Mouse (Mus musculus): ENCODE results near the gene Stmn1. TPM values are rescaled to one million over a fixed set of nuclear protein-coding genes. Genes with fewer than 3 reads are reported as not detected.

Gene Stmn1
- 7,624 and 8,172 TPM in 2 replicates for polyA plus RNA-seq (2014; fragmentation: Nextera tagmentation; extraction: Ambion mirVana)

DNA sequence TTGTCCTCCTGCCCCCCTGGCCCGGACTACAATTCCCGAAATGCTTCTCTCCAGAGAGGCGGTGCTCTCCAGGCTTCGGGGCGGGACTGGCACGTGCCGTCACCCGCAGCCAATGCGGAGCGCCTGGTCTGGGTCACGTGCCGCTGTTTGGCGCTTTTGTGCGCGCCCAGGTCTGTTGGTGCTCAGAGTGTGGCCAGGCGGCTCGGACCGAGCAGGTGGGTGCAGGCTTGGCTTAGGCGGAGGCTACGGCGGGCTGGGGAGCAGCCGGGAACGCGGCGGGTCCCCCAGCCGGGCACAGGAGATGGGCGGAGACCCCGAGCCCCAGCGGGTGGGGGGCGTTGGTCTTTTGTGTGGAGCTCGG, at the start of gene Stmn1:
TSS of gene Stmn1 (plus strand) at position 106 of the 361 bp plus-strand sequence.
- Histone ChIP-seq H3K4me1 (ENCODE audit: control insufficient read depth, insufficient read depth, low read length) (peaks cover 15% of the 10 kb centered on the region), H3K36me3 (ENCODE audit: control insufficient read depth, insufficient read depth, low read length) (peaks cover 26% of the 10 kb centered on the region), H3K4me2 (ENCODE audit: low read length) (peak within 1 kb of the TSS; percentile 69), H3K9me3 (replicated peaks; ENCODE audit: control insufficient read depth, low read length) (no peaks in the 10 kb centered on the region), H3K4me3 (ENCODE audit: low read depth, low read length) (peak within 1 kb of the TSS; percentile 94), H3K27me3 (replicated peaks; ENCODE audit: control insufficient read depth, insufficient read depth, low read length) (no peaks in the 10 kb centered on the region), H3K27ac (ENCODE audit: low read depth, low read length) (peak within 1 kb of the TSS; percentile 99), H3K9ac (ENCODE audit: low read length) (peak within 1 kb of the TSS; percentile 100)
- peak; percentile 96 for ATAC-seq
- under 1% methylated on average over 31 of the region's 31 CpGs for WGBS
- DNase-seq (ENCODE audit: low spot score), result peak; percentile 99

DNA sequence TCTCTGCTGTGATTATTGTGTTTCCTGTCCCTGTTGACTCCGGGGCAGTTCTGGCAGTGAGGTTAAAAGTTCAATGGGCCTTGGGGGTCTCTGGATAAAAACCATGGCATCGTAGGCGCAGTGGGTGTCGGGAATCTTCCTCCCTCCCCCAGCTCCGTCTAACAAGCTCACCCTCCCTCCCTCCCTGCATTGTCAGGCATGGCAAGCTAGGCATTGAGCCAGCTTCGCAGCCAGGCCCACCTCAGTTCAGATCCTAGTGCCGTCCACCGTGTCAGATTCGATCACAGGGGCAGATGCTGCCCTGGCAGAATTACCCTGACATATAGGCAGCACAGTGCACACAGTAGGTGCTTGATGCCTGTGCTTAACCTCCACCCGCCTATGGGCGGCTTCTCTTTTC, 46.1 kb upstream of the Stmn1 start:
- DNase-seq (ENCODE audit: low spot score), result peak; percentile 35

DNA sequence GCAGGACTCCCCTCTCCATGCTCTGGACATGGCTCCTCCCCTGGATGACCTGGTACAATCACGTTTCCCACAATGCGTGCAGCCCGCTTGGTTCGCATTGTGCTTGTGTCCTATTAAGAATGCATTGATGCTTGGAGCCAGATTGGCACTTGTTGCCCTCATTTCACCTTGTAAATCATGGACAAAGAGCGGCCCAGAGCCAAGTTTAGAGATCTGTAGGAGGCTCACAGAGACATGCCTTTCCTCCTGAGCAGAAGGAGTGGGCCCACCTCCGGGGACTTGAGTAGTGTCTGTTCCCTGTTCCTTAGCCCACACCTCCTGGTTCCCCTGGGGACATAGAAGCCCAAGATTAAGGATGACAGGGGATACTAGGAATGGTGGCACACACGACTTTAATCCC, 44.2 kb upstream of the Stmn1 start:
- no peaks in the 10 kb centered on the region for H3K27me3 ChIP-seq (replicated peaks; ENCODE audit: control insufficient read depth, insufficient read depth, low read length)
- H3K4me2 ChIP-seq (ENCODE audit: low read length), result no peak overlapping the region
- H3K4me3 ChIP-seq (ENCODE audit: low read depth, low read length), result no peak overlapping the region
- no peaks in the 10 kb centered on the region for H3K9me3 ChIP-seq (replicated peaks; ENCODE audit: control insufficient read depth, low read length)
- no peaks in the 10 kb centered on the region for H3K36me3 ChIP-seq (ENCODE audit: control insufficient read depth, insufficient read depth, low read length)
- no peak overlapping the region for H3K9ac ChIP-seq (ENCODE audit: low read length)
- no peak overlapping the region for H3K27ac ChIP-seq (ENCODE audit: low read depth, low read length)
- ATAC-seq (no peak), DNase-seq (ENCODE audit: low spot score) (no peak)
- WGBS, result 78% methylated on average over 7 of the region's 7 CpGs
- no peaks in the 10 kb centered on the region for H3K4me1 ChIP-seq (ENCODE audit: control insufficient read depth, insufficient read depth, low read length)

More for the DNA sequence above, 46.1 kb upstream of the Stmn1 start:
- H3K36me3 ChIP-seq (ENCODE audit: control insufficient read depth, insufficient read depth, low read length), result no peaks in the 10 kb centered on the region
- no peaks in the 10 kb centered on the region for H3K4me1 ChIP-seq (ENCODE audit: control insufficient read depth, insufficient read depth, low read length)
- no peaks in the 10 kb centered on the region for H3K27me3 ChIP-seq (replicated peaks; ENCODE audit: control insufficient read depth, insufficient read depth, low read length)
- no peak for ATAC-seq
- H3K27ac ChIP-seq (ENCODE audit: low read depth, low read length), result no peak overlapping the region
- no peaks in the 10 kb centered on the region for H3K9me3 ChIP-seq (replicated peaks; ENCODE audit: control insufficient read depth, low read length)
- H3K4me2 ChIP-seq (ENCODE audit: low read length), result no peak overlapping the region
- no peak overlapping the region for H3K9ac ChIP-seq (ENCODE audit: low read length)
- no peak overlapping the region for H3K4me3 ChIP-seq (ENCODE audit: low read depth, low read length)
- whole genome bisulfite sequencing, result 59% methylated on average over 11 of the region's 11 CpGs

DNA sequence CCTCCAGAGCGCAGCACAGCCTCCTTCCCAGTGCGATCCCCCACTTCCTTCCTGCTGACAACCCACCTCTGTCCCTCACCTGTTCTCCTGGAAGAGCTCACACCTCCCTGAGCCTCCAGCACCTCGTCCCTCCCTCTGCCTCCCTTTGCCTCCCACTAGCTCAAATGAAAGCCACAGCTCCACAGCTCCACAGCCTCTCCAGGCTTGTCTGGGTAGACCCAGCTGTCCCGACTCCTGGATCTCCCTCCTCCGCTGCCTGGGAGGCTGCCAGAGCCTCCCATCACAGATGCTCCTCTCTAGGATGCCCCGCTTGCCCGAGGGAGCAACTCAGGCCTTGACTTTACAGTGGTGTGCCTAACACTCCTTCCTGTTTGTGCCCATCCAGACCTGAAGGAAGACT, 43.0 kb upstream of the Stmn1 start:
- peaks cover 6% of the 10 kb centered on the region; the same call in 1 of the 2 replicates for H3K4me1 ChIP-seq (ENCODE audit: control insufficient read depth, insufficient read depth, low read length)
- ATAC-seq (no peak), DNase-seq (ENCODE audit: low spot score) (no peak)
- no peaks in the 10 kb centered on the region for H3K36me3 ChIP-seq (ENCODE audit: control insufficient read depth, insufficient read depth, low read length)
- no peaks in the 10 kb centered on the region for H3K9me3 ChIP-seq (replicated peaks; ENCODE audit: control insufficient read depth, low read length)
- H3K27me3 ChIP-seq (replicated peaks; ENCODE audit: control insufficient read depth, insufficient read depth, low read length), result no peaks in the 10 kb centered on the region
- H3K9ac ChIP-seq (ENCODE audit: low read length), result no peak overlapping the region
- H3K4me3 ChIP-seq (ENCODE audit: low read depth, low read length), result no peak overlapping the region
- 79% methylated on average over 7 of the region's 7 CpGs for WGBS
- H3K4me2 ChIP-seq (ENCODE audit: low read length), result no peak overlapping the region
- no peak overlapping the region for H3K27ac ChIP-seq (ENCODE audit: low read depth, low read length)

DNA sequence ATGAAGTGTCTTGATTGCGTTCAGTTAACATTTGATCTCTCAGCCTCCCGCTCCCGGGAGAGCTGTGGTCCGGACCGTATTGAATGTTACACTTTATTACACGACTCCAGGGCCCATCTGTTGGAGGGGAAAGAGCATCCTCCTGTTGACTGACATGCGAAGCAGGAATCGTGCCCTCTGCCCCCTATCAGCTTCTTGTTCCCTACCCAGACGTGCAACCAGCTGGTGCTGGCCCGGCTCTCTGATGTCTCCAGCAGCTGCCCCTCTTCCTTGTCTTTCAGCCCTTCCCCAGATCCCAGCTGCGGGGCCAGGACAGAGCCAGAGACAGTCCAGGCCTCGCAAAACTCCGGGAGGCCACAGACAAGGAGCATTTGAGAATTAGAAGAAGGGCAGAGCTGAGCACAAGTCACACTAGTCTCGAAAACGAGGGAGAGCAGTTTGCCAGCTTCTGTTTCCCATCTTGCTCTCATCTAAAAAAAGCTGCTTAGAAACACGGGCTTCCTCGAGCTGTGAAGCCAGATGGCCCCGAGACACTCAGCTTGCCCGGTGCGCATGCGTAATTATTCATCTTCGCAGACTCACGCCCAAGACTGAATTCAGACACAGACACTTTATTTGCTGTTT, 37.6 kb upstream of the Stmn1 start:
- Histone ChIP-seq H3K4me3 (ENCODE audit: low read depth, low read length) (0 out of 2 replicates have a peak overlapping the region, but pooled peaks have one; percentile 0), H3K9ac (ENCODE audit: low read length) (peak overlapping the region; percentile 56), H3K4me2 (ENCODE audit: low read length) (peak overlapping the region; percentile 44), H3K36me3 (ENCODE audit: control insufficient read depth, insufficient read depth, low read length) (no peaks in the 10 kb centered on the region), H3K4me1 (ENCODE audit: control insufficient read depth, insufficient read depth, low read length) (peaks cover 19% of the 10 kb centered on the region), H3K27ac (ENCODE audit: low read depth, low read length) (peak overlapping the region; percentile 98), H3K27me3 (replicated peaks; ENCODE audit: control insufficient read depth, insufficient read depth, low read length) (no peaks in the 10 kb centered on the region), H3K9me3 (replicated peaks; ENCODE audit: control insufficient read depth, low read length) (no peaks in the 10 kb centered on the region)
- peak; percentile 97 for DNase-seq (ENCODE audit: low spot score)
- peak; percentile 88 for ATAC-seq
- WGBS, result 32% methylated on average over 23 of the region's 23 CpGs

DNA sequence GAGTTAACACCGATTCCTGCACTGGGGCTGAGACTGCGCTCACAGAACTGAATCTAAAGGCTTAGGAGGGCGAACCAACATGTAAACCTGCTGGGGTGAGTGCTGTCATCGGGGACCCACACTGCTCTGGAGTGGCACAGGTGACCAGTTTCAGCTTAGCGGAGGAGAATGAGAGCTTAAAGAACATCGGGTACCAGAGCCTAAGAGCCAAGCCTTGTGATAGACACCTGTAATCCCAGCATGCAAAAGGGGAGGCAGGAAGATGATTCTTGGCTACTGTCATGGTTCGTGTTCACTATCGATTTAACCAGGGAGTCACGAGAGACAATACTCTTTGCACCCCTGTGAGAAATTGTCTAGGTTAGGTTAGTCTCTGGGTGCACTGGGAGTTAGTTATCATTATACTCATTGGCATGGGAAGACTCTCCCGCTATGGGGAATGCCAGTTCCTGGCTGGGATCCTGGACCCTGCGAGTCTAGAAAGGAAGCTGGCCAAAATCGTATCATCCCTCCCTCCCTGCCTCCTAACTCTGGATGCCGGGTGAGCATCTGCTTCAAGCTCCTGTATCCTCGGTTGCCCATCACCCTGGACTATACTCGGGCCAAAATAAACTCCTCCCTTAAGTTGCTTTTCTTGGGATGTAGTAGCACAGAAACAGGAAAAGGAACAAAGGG, 35.3 kb upstream of the Stmn1 start:
- Histone ChIP-seq H3K27ac (ENCODE audit: low read depth, low read length) (no peak overlapping the region), H3K9ac (ENCODE audit: low read length) (no peak overlapping the region)
- 82% methylated on average over 15 of the region's 15 CpGs for WGBS

DNA sequence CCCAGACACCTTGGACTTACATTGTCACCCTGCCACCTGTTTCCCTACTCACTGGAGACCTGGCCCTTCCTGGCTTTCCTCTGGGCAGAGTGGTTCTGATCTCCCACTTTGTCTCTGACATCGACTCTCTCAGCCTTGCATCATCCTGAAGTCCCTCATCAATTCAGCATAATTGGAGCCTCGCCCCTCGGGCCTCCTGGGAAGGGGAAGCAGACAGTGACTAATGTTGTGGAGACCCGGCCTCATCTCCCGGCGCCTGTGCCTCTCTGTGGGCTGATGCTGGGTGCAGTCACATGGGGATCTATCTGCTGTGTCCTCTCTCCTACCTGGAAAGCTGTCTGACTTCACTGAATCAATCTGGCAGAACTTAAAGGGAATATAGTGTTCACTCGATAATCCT, 31.9 kb upstream of the Stmn1 start:
- Histone ChIP-seq H3K9ac (ENCODE audit: low read length) (no peak overlapping the region), H3K36me3 (ENCODE audit: control insufficient read depth, insufficient read depth, low read length) (no peaks in the 10 kb centered on the region), H3K4me1 (ENCODE audit: control insufficient read depth, insufficient read depth, low read length) (peaks cover 4% of the 10 kb centered on the region), H3K4me2 (ENCODE audit: low read length) (no peak overlapping the region), H3K27ac (ENCODE audit: low read depth, low read length) (no peak overlapping the region), H3K27me3 (replicated peaks; ENCODE audit: control insufficient read depth, insufficient read depth, low read length) (no peaks in the 10 kb centered on the region), H3K4me3 (ENCODE audit: low read depth, low read length) (no peak overlapping the region), H3K9me3 (replicated peaks; ENCODE audit: control insufficient read depth, low read length) (no peaks in the 10 kb centered on the region)
- DNase-seq (ENCODE audit: low spot score) (no peak), ATAC-seq (no peak)
- WGBS, result 55% methylated on average over 7 of the region's 7 CpGs

More for the DNA sequence above, 35.3 kb upstream of the Stmn1 start:
- no peak for ATAC-seq
- Histone ChIP-seq H3K4me1 (ENCODE audit: control insufficient read depth, insufficient read depth, low read length) (peaks cover 19% of the 10 kb centered on the region), H3K27me3 (replicated peaks; ENCODE audit: control insufficient read depth, insufficient read depth, low read length) (no peaks in the 10 kb centered on the region), H3K36me3 (ENCODE audit: control insufficient read depth, insufficient read depth, low read length) (no peaks in the 10 kb centered on the region), H3K4me2 (ENCODE audit: low read length) (no peak overlapping the region), H3K4me3 (ENCODE audit: low read depth, low read length) (no peak overlapping the region), H3K9me3 (replicated peaks; ENCODE audit: control insufficient read depth, low read length) (no peaks in the 10 kb centered on the region)
- DNase-seq (ENCODE audit: low spot score), result peak; percentile 33

DNA sequence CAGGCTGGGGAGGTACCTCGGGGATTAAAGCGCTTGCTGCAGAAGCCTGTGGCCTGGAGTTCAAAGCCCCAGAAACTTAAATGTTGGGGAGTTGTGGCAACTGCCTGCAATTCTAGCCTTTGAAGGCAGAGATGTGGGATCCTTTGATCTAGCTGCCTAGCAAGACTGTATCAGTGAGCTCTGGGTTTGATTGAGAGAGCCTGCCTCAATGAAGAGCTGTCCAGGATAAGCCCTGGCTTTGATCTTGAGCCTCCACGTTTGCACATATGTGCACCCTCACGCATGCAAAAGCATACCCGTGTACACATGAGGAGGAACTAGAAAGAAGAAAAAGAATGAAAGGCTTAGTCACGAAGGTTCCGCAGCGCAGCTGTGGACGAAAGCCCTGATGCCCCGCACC, 31.5 kb upstream of the Stmn1 start:
- DNase-seq (ENCODE audit: low spot score) (peak; percentile 49), ATAC-seq (no peak)
- Histone ChIP-seq H3K36me3 (ENCODE audit: control insufficient read depth, insufficient read depth, low read length) (no peaks in the 10 kb centered on the region), H3K9me3 (replicated peaks; ENCODE audit: control insufficient read depth, low read length) (no peaks in the 10 kb centered on the region), H3K4me1 (ENCODE audit: control insufficient read depth, insufficient read depth, low read length) (no peaks in the 10 kb centered on the region), H3K4me2 (ENCODE audit: low read length) (no peak overlapping the region), H3K27ac (ENCODE audit: low read depth, low read length) (no peak overlapping the region; the same call in 1 of the 2 replicates), H3K27me3 (replicated peaks; ENCODE audit: control insufficient read depth, insufficient read depth, low read length) (no peaks in the 10 kb centered on the region), H3K4me3 (ENCODE audit: low read depth, low read length) (no peak overlapping the region), H3K9ac (ENCODE audit: low read length) (no peak overlapping the region)
- WGBS, result 76% methylated on average over 10 of the region's 10 CpGs

DNA sequence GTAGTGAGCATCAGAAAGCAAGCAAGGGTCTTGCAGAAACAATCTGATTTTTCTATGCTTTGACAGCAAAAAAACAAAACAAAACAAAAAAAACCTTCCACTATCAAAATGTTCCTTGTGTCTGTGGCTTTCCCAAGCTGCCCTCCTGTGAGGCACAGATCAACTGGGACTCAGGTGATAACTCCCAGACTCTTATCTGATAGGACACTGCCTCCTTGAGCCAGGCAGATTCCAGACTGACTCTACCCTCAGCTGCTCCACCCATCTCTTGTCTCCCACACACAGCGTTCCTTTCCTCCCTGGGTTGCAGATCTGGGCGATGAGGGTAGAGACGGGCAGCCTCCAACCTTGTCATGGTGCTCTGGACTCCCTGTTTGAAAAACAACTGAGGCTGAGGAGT, 29.0 kb upstream of the Stmn1 start:
- no peak for ATAC-seq

More for the DNA sequence above, 29.0 kb upstream of the Stmn1 start:
- no peaks in the 10 kb centered on the region for H3K36me3 ChIP-seq (ENCODE audit: control insufficient read depth, insufficient read depth, low read length)
- H3K9ac ChIP-seq (ENCODE audit: low read length), result no peak overlapping the region
- no peaks in the 10 kb centered on the region for H3K9me3 ChIP-seq (replicated peaks; ENCODE audit: control insufficient read depth, low read length)
- H3K4me1 ChIP-seq (ENCODE audit: control insufficient read depth, insufficient read depth, low read length), result no peaks in the 10 kb centered on the region
- no peaks in the 10 kb centered on the region for H3K27me3 ChIP-seq (replicated peaks; ENCODE audit: control insufficient read depth, insufficient read depth, low read length)
- DNase-seq (ENCODE audit: low spot score), result no peak
- WGBS, result 84% methylated on average over 3 of the region's 3 CpGs
- no peak overlapping the region for H3K4me3 ChIP-seq (ENCODE audit: low read depth, low read length)
- H3K27ac ChIP-seq (ENCODE audit: low read depth, low read length), result no peak overlapping the region
- H3K4me2 ChIP-seq (ENCODE audit: low read length), result no peak overlapping the region

Measured in forebrain, embryonic 14.5 days (tissue).